18 mouse cellular contexts compared by ENCODE assay signal in genomic region chr5:128369111-128369510, GRCm38 (mm10).
A peak's percentile ranks its signal among the peaks of the same experiment; 100 is the strongest.
DNase-seq lines count a peak whose midpoint lies in the region; TF ChIP-seq lines count a peak whose summit lies in the region.
"Had no signal": no experiment of that assay in that cellular context is flagged by ENCODE, and none has a peak within 500 bp of the region (broad histone marks: within the 10 kb centered on the region; RNA-seq: fewer than 3 reads in every experiment).

No protein-coding gene starts in this region.

- H3K27me3 ChIP-seq in heart, adult 2 months (ENCODE audit: control insufficient read depth, insufficient read depth, low read length), result no peaks in the 10 kb centered on the region
- H3K27me3 ChIP-seq: embryonic facial prominence, embryonic 15.5 days; heart, embryonic 12.5 days; hindbrain, embryonic 15.5 days had no signal

- TF ChIP-seq EP300 in heart, adult 2 months (IDR thresholded peaks at IDR 0.05; ENCODE audit: insufficient read depth, low read depth, low read length), result no peak

- TF ChIP-seq POLR2A in heart, adult 2 months (IDR thresholded peaks at IDR 0.05; ENCODE audit: insufficient read depth, low read depth, low read length), result no peak

- no peak for TF ChIP-seq CTCF in left cerebral cortex, adult 2 months (IDR thresholded peaks at IDR 0.05)
- TF ChIP-seq CTCF in heart, adult 2 months (IDR thresholded peaks at IDR 0.05), result no peak

- peak overlapping the region; percentile 45; the same call in 1 of the 2 replicates for H3K27ac ChIP-seq in left cerebral cortex, adult 2 months
- no peak overlapping the region for H3K27ac ChIP-seq in heart, adult 2 months
- H3K27ac ChIP-seq: embryonic facial prominence, embryonic 15.5 days; hindbrain, embryonic 10.5 days; hindbrain, embryonic 15.5 days had no signal

- no peak overlapping the region for H3K4me3 ChIP-seq in left cerebral cortex, adult 2 months
- no peak overlapping the region for H3K4me3 ChIP-seq in heart, adult 2 months
- H3K4me3 ChIP-seq: embryonic facial prominence, embryonic 15.5 days; erythroblast, embryonic 14.5 days; heart, embryonic 12.5 days; hindbrain, embryonic 10.5 days; hindbrain, embryonic 15.5 days had no signal

- no peaks in the 10 kb centered on the region for H3K79me2 ChIP-seq in heart, adult 2 months (replicated peaks; ENCODE audit: control insufficient read depth, insufficient read depth, low read length)

- H3K4me1 ChIP-seq in heart, adult 2 months (ENCODE audit: control insufficient read depth, insufficient read depth, low read length), result no peaks in the 10 kb centered on the region
- H3K4me1 ChIP-seq: embryonic facial prominence, embryonic 15.5 days; heart, embryonic 12.5 days; hindbrain, embryonic 10.5 days; hindbrain, embryonic 15.5 days had no signal

- peak; percentile 20 to 71 for DNase-seq in layer of hippocampus, adult 18-20 months (ENCODE audit: low spot score in 2 of 2)
- no peak for DNase-seq in layer of hippocampus, postnatal 36 days
- no peak for DNase-seq in left cerebral cortex, adult 2 months (ENCODE audit: extremely low spot score in 1 of 2, low spot score in 2 of 2)
- no peak for DNase-seq in left cerebral cortex, adult 11 months (ENCODE audit: low spot score)
- peak; percentile 12 for DNase-seq in brain, embryonic 18.5 days (ENCODE audit: low read depth, low spot score)
- no peak for DNase-seq in cerebellum, adult 11-12 months
- DNase-seq in heart, adult 2 months, result no peak
- DNase-seq: adrenal gland, adult 8-10 months; adrenal gland, postnatal 36 days; cerebellum, adult 2 months; cerebellum, postnatal 10 days; embryo, embryonic 11 days; gastrocnemius, postnatal 10 days had no signal

- H3K9ac ChIP-seq in heart, adult 2 months (ENCODE audit: low read depth, low read length), result no peak overlapping the region
- H3K9ac ChIP-seq: embryonic facial prominence, embryonic 15.5 days; heart, embryonic 12.5 days; hindbrain, embryonic 15.5 days had no signal

- 94% methylated on average over 7 of the region's 7 CpGs for WGBS in heart, adult 2 months

- H3K36me3 ChIP-seq in heart, adult 2 months (ENCODE audit: control insufficient read depth, insufficient read depth, low read length), result no peaks in the 10 kb centered on the region
- H3K36me3 ChIP-seq: embryonic facial prominence, embryonic 15.5 days; heart, embryonic 12.5 days; hindbrain, embryonic 10.5 days; hindbrain, embryonic 15.5 days had no signal

- intact Hi-C loops in left cerebral cortex, adult 2 months (cut with DNase I), result loop anchor here (5.0 kb wide), 2 partner anchors 63 to 412 kb away; partner anchors contain the start of gene Tmem132d
- intact Hi-C loops in heart, adult 2 months (cut with DNase I), result no loop called here

Comparison
In these comparisons a context has a peak if more than half of its experiments do, and no peak if none do; other contexts are left out.
1. DNase-seq: peak in layer of hippocampus, adult 18-20 months (2 of 2) and brain, embryonic 18.5 days (single experiment); none in layer of hippocampus, postnatal 36 days (0 of 2), left cerebral cortex, adult 2 months (0 of 2), left cerebral cortex, adult 11 months (single experiment), cerebellum, adult 11-12 months (single experiment) and heart, adult 2 months (0 of 2).